Mouse (Mus musculus) CD4-positive, CD25-positive, alpha-beta regulatory T cell, adult 2 months (primary cell): ENCODE measurements around the gene Lsm10.

Experiments used
- DNase-seq: peaks from one replicate; pipeline ENCODE4 v3.0.0-alpha.2; 2012; ENCODE audit warnings: low read depth, low spot score

Lsm10 gene

DNA sequence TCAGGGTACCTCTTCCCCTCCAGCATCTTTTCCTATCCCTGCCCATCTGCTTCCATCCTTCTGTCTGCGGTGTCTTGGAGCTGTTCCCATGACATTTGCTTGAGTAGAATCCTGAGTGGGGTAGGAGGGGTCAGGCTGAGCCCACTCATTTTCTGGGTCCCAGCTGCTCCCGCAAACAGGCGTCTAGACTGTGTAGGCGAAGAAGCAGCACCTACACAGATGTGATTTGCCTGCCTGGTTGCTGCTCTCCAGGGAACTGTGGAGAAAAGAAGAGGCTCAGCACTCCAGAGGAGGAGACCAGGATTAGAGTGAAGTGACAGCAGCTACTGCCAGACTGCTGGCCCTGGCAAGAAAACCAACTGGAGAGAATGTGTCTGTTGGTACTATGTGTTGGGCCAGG is 22.2 kb downstream of the Lsm10 start:
- DNase-seq = no peak

DNA sequence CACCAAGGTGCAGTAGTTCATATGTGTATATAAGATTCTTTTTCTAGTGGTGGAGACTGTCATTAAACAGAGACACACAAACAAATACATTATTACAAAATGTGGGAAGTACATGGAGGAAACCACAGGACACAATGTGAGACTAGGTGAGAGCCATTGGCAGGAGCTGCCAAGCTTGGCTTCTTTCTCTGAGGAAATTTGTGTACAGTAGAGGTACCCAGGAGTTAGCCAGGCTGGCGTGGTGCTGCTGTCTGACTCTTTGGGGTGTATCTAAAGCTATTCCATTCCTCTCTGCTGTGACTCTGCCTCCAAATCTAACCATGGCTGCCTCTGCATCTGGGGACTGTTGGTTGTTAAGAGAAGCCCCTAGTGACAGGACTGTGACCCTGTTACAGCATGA is 22.6 kb downstream of the Lsm10 start:
- no peak for DNase-seq

DNA sequence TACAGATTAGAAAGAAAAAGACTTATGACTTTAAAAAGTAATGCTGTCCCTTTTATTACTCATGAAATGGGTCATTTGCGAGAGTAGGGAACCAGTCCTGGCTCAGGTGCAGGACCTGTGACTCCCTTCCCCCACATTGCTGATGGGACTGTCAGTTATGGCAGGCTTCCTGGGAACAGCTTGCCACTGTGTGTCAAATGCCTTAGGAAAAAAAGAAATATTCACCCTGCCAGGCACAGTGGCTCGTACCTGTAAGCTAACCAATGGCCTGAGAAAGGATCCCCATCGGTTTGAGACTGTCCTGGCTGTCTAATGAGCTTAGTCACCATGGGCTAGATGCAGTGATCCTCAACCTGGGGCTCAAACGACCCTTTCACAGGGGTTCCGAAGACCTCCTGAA is 23.6 kb downstream of the Lsm10 start:
- no peak for DNase-seq

GRCm38 (mm10) chr4:126120506-126120905 is 24.1 kb downstream of the Lsm10 start:
- DNase-seq = no peak

GRCm38 (mm10) chr4:126123309-126124040 is 27.1 kb downstream of the Lsm10 start:
- no peak for DNase-seq

- no peak for DNase-seq
Observed at GRCm38 (mm10) chr4:126130502-126130901, 34.1 kb downstream of the Lsm10 start.

DNA sequence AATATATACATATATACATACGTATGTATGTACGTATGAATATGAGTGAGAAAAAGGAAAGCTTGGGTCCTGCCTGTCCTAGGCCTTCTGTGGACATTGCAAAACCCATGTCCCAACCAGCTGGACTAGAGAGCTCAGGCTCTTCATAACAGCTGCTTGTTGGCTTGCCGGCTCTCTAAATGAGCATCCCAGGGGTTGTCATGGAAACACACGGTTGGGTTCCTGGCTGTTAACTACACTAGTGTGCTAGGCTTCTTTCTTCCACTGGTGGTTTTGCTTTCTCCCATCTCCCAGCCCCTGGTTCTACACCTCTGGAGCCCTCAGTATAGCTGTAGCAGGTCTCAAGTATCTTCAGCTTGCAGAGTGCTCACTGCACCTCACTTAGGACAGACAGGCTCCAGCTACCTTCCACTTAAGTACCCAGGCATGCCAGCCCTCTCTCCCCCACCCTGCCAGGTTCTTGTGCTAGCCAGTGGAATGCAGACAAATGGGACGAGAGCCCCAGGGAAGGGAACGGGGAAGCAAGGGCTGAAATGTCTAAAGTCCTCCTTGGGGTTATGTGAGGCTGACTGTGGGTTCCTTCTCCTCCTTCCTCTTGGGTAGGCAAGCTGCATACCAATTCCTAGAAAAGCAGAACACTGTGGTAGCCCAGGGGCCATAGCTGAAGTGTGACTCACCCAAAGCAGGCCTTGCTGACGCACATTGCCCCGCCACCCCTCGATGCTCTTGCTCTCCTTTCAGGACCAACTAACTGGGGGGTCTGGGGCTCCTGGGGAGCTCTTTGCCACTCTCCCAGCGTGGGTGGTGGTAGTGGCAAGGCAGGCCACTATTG is 35.1 kb downstream of the Lsm10 start:
- DNase-seq = no peak

DNA sequence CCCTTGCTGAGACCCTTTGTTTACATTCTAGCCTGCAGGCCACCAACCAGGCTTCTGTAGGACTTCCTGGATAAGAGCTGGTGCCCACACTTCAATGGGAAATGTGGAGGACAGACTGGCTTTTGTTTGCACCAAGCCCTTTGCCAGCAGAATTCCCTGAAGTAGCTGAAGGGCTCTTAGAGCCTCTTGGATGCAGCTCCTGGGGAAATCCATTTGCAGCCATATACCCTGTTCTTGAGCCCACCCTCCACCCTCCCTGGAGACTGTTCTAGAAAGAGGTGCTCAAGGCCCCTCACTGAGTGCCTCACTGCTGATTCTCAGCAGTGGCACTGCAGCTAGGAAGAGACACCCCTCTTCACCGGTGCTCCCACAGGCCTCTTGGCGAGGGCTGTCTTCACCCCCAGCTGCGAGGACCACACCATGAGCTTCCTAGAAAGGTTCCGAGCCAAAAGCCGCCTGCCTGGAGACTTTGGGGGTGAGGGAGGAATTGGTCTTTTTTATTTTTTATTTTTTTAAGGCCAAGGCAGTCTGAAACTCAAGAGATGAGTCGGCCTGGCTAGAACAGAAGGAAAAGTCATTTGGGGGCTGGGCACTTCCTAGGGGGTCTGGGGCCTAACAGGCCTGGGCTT is 36.3 kb downstream of the Lsm10 start:
- no peak for DNase-seq

- no peak for DNase-seq
Observed at GRCm38 (mm10) chr4:126134236-126134635, 37.8 kb downstream of the Lsm10 start.

DNA sequence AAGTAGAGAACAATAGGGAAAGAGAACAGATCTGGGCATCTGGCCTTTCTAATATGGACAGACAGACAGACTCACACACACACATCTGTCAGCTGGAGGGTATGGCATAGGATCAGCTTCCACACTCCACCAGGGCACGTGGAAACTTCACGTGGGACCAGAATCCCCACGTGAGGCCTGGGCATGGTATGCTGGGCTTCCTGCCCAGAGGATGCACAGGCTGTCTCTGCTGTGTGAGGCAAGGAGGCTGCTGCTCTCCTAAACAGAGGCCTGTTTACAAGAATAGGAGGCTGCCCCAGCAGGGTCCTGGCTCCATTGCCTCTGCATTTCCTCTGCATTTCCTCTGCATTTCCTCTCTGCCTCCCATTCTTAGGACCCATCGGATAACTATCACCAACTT is 38.2 kb downstream of the Lsm10 start:
- no peak for DNase-seq

- DNase-seq = no peak
Observed at GRCm38 (mm10) chr4:126137773-126138172, 41.4 kb downstream of the Lsm10 start.

- no peak for DNase-seq
Observed at GRCm38 (mm10) chr4:126141021-126141420, 44.6 kb downstream of the Lsm10 start.

DNA sequence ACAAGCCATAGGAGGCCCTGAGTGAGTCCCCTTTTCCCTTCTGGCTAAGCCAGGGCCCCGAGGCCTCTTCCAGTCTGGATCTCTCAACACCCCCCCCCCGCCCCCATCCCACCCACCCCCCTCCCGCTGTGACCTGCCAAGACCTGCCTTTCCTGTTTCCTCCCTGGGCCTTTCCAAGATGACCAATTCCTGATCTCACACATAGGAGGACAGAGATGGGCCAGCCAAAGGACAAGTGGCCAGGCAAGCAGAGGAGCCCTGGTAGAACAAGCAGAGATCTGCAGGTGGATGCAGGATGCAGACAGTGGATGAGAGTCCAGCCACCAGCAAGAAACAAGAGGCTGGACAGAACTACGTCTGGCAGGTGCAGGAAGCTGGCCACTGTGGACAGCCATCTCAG is 49.0 kb downstream of the Lsm10 start:
- DNase-seq = no peak

GRCm38 (mm10) chr4:126146974-126147532 is 50.6 kb downstream of the Lsm10 start:
- DNase-seq = no peak

DNA sequence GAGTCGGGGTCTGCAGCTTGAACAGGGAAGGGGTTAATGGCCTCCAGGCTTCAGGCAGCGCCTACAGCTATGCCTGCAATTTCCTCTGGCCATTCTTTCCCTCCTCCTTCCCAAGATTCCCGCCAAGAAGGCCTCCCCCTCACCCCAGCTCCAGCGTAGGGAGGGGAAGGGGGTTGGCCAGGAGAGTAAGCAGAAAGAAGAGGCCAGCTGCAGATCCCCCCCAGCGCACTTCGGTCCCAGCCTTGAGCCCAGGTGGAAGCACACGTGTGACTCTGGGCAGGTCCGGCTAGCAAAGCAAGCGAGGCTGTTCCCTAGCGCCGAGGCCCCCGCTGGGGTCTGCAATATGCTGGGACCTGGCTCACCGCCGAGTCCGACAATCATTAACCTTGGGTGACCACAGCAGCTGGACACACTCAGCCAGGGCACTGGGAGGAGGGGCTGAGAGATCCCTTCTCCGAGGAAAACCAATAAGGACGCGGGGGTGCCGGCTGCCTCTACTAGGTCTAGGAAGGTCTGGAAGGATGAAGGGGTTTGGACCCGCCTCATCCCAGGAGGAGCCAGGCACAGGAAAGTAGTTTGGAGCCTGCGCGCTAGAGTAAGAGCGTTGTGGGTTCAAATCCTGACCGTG is 51.2 kb downstream of the Lsm10 start, which contains the start of gene Eva1b:
Eva1b (plus strand) TSS at position 212 of the 628 bp plus-strand sequence.
- no peak for DNase-seq
